Mouse (Mus musculus) urinary bladder, postnatal 10 days (tissue): Measurements from ENCODE around the gene Chd9.

Source experiments
- DNase-seq: peaks from one replicate; pipeline ENCODE4 v3.0.0; 2022; ENCODE audit warnings: low spot score

Chd9 gene

DNA sequence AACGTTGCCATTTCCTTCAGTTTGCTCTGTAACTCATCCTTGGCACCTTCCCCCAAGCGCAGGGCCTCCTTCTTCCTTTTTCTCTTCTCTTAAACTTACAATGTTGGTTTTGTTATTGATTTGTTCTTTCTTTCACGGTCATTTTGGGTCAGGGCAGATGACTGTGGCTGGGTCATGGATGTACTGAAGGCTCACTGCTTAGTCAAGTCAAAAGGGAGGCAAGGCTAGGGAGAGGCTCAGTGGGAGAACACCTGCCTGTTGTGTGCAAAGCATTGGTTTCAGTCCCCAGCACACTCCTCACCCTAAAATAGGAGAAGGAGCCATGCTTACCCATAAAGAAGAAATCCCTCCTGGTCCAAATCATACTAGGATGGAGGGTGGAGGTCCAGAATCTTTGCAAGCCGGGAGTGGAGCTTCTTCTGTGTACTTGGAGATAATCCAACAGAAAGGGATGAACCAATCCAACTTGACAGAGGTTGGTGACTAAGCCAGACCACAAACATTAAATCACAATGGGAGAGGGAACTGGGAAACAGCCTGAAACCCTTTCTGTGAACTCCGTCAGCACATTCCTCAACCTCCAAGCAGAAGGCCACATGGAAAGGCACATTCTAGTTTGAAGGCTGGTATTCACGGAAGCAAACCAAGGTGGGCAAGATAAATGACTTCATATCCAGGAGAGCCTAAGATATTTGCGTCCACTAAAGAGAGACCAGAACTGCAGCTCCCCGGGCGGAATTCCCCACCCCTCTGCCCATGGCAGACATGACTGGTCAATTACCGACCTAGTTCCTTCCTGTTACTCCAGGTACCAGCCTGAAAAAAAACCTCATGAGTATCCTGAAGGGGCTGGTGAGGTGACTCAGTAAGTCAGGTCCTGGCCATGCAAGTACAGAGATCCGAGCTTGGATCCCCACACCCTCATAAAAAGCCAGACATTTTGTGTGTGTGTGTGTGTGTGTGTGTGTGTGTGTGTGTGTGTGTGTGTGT lies 11.9 kb downstream of the Chd9 start:
- DNase-seq = no peak

DNA sequence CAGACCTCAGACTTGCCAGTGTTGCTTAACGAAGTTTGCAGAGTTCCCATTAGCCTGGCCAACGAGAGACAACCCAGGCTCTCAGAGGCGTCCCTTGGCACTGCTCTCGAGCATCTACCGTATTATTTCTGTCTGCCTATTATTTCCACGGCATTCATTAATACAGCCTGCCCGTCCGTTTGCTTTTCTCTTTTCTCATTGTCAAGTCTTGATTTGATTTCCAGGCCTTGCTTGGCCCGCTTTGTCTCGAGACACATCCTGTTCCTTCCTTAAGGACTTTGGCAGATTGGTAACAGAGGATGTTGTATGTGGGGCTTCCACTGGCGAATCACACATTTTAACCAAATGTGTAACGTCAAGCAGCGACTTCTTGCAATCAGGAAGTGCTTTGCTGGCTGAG lies 13.2 kb downstream of the Chd9 start:
- DNase-seq = no peak

DNA sequence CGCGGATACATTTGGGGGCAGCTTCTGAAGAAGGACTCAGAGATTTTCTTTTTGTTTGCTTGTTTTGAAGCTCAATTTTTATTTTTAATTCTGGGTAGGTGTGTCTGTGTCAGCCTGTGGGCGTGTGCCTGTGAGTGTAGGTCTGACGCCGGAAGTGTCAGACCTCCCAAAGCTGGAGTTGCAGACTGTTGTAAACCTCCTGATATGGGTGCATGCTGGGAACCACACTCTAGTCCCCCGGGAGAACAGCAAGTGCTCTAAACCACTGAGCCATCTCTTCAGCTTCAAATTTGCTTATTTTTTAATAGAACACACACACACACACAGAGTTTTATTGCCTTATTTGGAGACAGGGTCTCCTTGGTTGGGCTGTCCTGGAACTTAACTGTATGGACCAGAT lies 15.0 kb downstream of the Chd9 start:
- DNase-seq = no peak

DNA sequence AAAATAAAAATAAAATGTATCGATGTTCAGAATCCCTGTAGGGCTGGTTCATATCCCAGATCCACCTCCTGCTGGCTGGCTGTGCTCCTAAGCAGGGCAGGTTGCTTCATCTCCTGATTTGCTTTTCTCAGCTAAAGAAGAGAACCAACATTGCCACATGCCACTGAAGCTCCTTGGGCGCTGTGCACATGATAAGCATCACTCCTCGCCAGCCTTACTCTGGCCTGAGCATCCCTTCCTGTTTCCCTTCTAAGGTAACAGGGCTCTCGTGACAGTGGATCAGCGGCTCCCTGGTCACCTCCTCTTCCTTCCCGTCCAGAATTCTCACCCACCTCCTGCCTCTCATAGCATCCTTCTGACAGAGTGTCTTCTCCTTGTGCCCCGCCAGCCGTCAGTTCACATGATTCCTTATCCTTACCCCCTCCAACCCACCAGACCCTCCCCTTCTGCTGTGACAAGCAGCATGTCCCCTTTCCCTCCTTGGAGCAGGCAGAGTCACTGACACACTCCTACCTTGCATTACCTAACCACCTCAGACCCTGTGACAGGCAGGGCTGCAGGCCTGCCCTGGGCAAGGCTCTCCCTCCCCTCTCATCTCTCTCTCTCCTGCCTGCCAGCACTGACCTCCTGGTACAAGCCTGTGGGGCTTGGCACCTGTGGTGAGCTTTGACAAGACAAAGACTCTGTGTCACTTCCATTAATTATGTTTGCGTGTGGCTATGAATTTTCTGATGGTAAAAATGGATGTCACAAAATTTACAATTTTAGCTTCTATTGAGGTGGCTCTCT lies 16.2 kb downstream of the Chd9 start:
- no peak for DNase-seq

DNA sequence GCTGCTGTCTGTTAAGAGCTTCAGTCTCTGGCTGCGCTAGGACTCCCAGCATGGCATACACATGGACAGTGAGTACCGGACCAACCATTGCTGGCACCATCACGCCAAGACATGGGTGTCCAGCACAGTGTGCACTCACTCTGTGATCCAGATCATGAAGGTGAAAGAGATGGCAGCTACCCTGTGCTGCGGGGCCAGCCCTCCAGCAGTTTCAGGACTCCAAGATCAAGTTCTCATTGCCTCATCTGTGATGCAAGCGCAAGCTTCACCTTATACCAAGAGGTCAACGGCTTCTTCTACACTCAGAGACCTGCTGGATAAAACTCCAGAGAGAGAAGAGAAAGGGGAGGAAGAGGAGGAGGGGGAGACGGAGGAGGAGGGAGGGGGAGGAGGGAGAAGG lies 19.8 kb downstream of the Chd9 start:
- no peak for DNase-seq

DNA sequence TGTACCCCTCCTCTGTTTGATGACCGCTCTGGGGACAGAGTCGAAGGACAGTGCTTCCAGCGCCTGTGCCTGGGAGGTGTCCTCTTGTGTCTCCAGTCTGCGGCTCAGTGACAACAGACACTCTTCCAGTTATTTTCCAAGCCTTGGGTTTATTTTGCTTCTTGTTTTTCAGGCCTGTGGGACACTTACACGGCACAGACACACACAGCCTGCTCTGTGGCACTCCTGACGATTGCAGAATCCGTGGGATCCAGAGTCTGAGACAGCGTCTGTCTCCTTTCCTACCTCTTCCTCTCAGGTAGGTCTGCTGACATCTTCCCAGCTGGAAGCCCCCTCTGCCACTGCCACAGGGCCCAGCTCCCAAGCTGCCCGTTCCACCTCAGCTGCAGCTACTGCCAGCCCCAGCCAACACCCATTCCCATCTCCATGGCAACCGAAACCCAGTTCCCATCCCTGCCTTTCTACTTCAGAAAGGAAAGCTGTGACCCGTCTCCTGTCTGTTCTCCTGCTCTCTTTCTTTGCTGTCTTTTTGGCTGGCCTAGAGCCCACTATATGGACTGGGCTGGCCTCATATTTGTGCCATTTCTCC lies 21.4 kb downstream of the Chd9 start:
- DNase-seq = no peak

DNA sequence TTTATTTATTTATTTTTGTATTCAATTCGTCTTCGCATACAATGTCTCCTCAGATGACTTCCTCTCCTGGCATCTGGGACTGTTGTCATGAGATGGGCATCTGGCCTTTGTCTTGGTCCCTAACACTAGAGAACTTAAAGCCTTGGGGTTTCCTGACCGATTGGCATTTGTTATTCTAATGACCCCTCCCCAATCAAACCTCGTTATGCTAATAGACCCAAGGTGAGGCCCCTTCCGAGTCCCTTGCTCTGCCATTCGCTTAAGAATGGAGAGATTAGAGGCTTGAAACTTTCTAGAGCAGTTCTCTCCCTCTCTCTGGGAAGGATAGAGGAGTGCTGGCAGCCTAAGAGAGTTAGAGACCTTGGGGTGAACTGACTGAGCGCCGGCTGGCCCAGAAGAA lies 23.4 kb downstream of the Chd9 start:
- no peak for DNase-seq

DNA sequence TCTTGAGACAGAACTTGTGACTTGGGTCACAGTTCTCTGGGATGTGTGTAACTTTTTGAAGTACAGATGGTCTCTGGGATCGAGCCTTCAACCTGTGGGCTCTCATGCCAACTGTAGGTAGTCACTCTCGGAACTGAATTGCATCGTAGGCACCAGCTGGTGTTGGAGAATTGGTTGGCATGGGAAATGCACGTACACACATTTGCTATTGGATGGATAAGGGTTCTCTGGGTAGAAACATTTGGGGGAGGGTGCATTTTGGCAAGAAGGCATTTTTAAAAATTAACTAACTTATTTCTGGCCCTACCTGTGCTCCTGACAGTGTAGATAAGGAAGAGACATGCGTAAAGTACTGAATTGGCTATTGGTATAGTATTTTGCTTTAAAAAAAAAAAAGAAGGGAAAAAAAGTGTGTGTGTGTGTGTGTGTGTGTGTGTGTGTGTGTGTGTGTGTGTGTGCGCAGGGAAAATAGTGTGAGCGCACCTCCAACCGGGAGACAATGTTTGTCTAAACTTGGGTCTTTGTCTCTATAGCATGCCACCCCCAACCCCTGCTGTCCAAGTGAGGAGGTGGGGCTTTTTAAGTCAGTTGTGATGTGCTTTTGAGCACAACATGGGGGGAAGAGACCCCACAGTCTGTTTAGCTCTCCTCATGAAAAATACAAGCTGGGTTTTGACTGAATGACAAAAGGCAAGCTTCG lies 26.0 kb downstream of the Chd9 start:
- DNase-seq = no peak

DNA sequence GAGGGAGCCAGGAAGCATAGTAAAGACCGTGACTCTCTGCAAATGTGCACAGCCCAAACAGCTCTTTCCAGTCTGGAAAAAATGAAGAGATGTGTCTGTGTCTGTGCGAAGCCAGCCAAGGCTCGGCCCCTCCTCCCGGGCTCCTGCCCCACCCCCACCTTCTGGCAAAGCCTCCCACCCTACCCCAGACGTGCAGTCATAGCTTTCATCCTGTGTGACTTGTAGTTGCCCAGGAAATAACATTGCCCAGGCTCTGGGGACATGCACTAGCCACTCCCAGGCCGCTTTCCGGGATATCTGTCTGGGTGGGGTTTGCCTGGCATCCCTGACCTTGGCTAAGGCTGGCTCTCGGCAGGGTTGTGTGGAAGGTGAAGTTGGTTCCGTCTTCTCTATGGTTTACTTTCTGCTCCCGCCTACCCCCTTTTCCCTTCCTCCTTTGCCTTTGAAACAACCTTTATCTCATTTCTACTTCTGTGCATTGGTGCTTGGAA lies 26.6 kb downstream of the Chd9 start:
- DNase-seq = no peak

DNA sequence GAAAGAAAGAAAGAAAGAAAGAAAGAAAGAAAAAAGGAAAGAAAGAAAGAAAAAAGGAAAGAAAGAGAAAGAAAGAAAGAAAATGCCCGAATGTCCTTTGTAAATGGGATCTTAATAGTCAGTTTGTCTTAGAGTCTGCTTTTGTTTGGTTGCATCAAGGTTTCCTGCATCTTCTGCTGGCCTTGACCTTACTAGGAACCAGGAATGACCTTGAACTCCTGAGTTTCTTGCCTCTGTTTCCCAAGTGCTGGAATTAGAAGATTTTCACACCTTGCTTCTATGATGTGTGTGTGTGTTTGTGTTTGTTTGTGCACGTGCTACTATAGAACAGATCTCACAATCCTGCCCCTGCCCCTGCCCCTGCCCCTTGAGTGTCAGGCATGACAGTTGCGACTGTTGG lies 28.0 kb downstream of the Chd9 start:
- DNase-seq = no peak

DNA sequence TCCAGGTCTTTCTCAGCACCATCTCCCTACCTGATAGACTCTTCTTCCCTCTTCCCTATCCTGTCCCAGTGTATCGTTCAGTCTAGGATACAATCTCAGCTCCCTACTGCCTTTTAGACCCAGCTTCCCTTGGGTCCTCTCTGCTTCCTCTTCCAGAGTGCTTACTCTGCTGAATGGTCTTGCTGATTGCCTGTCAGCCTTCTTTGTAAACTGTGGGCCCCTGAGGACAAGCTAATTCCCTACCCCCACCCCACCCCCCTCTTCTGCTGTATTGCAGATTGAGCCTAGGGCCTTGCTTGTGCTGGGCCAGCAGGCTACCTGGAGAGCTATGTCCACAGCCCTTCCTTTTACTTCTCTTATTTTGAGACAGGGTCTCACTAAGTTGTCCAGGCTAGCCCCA lies 28.8 kb downstream of the Chd9 start:
- DNase-seq = no peak

DNA sequence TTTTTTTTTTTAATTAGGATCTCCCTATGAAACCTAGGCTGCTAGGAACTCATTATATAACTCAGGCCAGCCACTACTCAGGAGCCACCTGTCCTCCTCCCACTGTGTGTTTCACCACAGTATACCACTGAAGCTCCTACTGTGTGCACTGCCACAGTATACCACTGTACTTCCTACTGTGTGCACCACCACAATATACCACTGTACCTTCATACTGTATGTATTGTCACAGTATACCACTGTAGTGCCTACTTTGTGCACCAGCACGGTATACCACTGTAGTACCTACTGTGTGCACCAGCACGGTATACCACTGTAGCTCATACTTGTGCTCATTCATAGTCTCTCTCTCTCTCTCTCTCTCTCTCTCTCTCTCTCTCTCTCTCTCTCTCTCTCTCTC lies 29.9 kb downstream of the Chd9 start:
- no peak for DNase-seq

DNA sequence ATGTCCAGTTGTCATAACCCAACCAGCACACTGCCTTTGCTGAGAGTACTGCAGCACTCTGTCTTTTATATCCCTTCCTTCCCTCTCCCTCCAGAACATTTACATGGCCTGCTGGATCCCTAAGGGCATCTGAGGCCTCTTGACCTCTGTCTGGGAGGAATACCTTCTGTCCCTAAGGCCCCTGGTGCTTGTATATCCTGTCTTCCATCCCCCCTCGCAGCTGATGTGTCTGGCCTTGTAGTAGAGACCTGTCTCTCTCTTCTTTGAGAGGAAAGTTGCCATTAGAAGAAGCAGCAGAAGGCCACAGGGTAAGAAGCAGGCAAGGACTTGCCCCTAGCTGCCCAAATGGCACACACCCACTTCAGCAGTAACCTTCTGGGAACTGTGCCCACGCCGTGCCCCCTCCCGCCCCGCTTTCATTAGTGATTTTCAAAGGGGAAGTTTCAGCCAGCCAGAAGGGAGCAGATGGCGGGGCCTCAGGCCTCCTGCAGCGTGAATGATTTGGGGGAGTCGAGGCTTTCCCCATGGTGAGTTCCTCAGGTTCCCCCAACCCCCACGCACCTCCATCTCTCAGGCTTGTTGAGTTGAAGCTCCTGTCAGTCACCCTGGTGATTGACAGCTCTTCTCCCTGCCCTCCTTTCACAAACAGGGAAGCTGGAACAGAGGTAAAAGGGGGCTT lies 33.3 kb downstream of the Chd9 start:
- no peak for DNase-seq

DNA sequence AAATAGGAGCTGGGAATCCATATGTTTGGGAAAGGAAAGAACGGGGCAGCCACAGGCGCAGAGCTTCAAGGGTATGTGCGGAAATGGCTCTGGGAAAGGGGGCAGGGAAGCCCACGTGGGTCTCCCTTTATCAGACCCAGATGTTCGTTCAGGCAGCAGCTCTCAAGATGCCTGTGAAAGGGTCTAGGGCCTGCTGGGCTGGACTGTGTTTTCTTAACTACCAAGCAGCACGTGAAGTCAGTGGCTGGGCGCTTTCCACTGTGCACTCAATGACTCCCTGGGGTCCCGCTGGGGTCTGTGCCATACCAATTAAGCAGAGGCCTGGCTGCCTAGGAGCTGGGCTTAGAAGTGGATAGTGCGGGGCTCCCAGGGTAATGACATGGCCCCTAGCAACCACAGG lies 33.9 kb downstream of the Chd9 start:
- no peak for DNase-seq

DNA sequence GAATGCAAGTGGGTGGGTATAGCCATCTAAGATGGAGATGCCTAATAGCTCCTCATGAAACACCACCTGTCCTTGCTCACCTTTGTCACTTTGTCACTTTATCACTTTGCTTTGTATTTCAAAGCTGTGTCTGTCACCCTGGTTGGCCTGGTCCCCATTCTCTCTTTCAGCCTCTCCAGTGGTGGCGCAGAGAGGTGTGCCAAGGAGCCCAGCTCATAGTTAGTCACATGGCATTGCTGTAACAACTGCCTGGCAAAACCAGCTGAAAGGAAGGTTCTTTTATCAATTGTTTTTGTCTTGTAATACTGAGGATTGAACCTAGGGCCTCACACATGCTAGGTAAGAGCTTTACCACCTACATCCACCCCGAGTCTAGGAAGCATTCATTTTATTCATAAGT lies 38.9 kb downstream of the Chd9 start:
- no peak for DNase-seq

DNA sequence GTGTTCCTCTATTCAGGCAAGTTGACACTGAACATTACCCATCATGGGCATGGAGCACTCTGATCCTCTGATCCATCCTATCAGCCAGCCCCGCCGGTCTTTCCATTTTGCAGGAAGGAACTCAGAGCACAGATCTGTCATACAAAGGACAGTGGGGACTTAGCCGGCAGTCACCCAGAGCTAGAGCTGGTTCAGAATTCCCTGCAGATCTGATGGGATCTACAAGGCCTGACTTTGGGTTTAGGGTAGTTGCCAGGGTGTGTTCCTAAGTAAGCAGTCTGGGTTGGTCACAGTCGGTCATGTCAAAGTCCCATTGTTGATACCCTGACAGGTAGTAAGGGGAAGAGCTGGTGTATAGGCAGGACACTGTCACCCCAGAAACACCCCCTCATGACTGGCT lies 39.8 kb downstream of the Chd9 start:
- no peak for DNase-seq

DNA sequence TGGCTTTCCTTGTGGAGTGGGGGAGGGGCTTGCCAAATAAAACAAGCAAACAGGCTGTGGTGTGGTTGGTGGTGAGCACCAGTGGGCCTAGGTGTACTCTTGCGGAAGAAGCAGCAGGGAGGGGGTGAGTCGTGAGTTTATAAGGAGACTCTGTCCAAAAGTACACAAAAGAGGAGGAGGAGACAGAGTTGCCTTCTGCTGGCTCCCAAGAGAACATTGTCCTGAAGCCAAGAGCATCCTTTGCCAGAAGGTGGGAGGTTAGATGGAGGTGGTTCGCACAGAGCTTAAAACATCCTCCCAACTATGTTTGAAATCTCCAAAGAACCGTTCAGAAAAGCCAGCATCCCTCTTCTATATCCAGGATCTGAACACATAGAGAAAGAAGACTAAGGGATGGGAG lies 40.2 kb downstream of the Chd9 start:
- DNase-seq = no peak

DNA sequence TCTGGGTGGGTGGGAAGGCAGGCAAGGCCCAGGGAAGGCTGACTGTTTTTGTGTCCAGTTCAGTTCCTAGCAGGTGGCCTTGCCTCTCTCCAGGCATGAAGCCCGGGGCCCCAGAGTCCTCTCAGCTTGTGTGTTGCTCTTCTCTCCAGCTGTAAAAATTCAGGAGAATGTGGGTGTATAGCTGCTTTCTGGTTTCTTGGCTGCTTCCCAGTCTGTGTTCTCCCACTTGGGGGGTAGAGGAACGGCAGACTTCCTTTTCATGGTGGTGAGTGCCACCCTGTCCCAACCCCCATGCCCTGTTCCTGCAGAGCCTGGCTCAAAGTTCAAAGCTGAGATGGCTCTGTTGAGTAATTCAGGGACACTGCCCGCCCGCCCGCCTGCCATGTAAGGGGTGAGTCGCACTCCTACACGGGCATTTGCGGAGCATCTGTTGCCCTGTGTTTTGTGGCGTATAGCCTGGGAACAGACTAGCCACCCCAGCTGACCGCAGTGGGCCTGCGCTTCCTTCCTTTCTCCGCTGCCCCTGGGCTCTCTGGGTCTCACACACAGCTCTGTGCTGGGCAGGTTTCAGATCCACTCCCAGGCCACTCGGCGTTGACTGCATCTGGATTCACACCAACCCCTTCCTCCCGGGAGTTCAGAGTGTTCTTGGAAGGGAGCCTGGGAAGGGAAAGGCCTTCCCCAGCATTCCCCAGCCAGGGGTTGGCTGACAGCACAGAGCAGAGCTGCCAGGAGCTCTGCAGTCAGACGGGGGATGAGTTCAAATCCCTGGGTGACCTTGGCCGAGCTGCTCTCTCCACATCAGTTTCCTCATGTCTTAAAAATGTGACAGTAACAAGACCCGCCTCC lies 41.1 kb downstream of the Chd9 start:
- DNase-seq = no peak

DNA sequence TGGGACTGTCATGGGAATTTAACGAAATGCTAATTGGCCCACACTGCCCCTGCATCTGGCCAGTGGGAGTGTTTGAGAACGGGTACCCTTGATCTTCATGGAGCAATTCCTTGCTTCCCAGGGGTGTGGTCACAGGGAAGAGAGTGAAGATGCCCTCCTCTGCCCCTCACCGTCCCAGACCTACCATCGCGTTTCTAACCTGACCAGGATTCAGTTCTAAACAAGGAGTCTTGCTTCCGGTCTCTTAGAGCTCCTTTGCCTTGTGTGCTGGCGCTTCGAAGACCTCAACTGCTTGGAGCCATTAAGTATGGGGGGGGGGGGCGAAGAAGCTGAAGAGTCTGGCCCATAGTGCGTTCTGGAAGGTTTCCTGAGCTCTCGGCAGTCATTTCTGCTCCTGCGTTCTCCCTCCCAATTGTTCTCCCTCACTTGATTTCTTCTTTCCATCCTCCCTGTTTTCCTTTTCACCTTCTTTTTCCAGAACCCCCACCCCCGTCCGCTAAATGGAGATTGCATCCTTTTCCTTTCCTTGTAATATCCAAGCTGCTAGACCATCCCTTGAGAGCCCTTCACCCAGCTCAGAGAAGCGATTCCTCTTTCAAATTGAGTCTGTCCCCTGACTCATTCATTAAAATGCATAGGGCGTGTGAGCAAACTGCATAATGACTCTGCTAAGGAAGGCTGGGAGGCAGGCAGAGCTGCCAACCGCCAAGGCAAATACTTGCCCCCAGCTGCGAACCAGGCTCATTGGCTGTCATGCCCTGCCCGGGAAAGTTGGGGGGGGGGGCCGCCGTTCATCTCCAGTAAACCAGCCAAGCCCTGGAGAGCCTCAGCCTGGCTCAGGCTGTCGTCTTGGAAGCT lies 42.0 kb downstream of the Chd9 start:
- DNase-seq = no peak
